Mouse (Mus musculus) intestine, embryonic 14.5 days (tissue): ENCODE measurements around the gene Dgkz. TPM values are rescaled to one million over a fixed set of nuclear protein-coding genes. Genes with fewer than 3 reads are reported as not detected.

Source experiments
- ATAC-seq: fragments of 200-750 bp; cut with Nextera tagmentation; replicated peaks from 2 replicates; pipeline ENCODE4 v1.8.0; 2017; ENCODE audit warnings: low read depth, moderate number of reproducible peaks, moderate TSS enrichment, moderate library complexity; ENCODE audit not compliant: low FRiP score, low TSS enrichment
- DNase-seq: peaks from one replicate; pipeline ENCODE4 v3.0.0-alpha.2; 2018; ENCODE audit warnings: low spot score
- H3K27ac ChIP-seq: fragments of 300-500 bp; sonication (generic); 2 replicates; pipeline ENCODE4 v1.5.1; 2014; ENCODE audit warnings: low read depth, mild to moderate bottlenecking, control low read depth
- H3K27me3 ChIP-seq: fragments of 300-500 bp; sonication (generic); replicated peaks from 2 replicates; pipeline ENCODE4 v1.6.1; 2014; ENCODE audit warnings: low read length, control low read depth; ENCODE audit not compliant: control insufficient read depth, insufficient read depth
- H3K36me3 ChIP-seq: fragments of 300-500 bp; sonication (generic); 2 replicates; pipeline ENCODE4 v1.6.1; 2014; ENCODE audit warnings: low read length, control low read depth; ENCODE audit not compliant: control insufficient read depth, insufficient read depth
- H3K4me1 ChIP-seq: fragments of 300-500 bp; sonication (generic); replicated peaks from 2 replicates; pipeline ENCODE4 v1.6.1; 2014; ENCODE audit warnings: low read length, control low read depth, mixed read lengths; ENCODE audit not compliant: control insufficient read depth, insufficient read depth
- H3K4me2 ChIP-seq: fragments of 300-500 bp; sonication (generic); 2 replicates; pipeline ENCODE4 v1.6.1; 2014; ENCODE audit warnings: low read length
- H3K4me3 ChIP-seq: fragments of 300-500 bp; sonication (generic); 2 replicates; pipeline ENCODE4 v1.5.1; 2014; ENCODE audit warnings: low read depth, low read length, control low read depth, mixed read lengths
- H3K9ac ChIP-seq: fragments of 300-500 bp; sonication (generic); 2 replicates; pipeline ENCODE4 v1.6.1; 2014; ENCODE audit warnings: mild to moderate bottlenecking, low read length
- H3K9me3 ChIP-seq: fragments of 300-500 bp; sonication (generic); 2 replicates; pipeline ENCODE4 v1.6.1; 2016; ENCODE audit warnings: low read length, control low read depth; ENCODE audit not compliant: control insufficient read depth
- WGBS: fragments of 180-500 bp; shearing (Covaris S2); extraction: QIAGEN DNeasy Blood & Tissue Kit; methylation state at CpG from one replicate; pipeline ENCODE4 v1.1.7; 2014; 5-methylcytosine and 5-hydroxymethylcytosine counted together
- polyA plus RNA-seq: library from polyadenylated mRNA; unstranded; fragments of >200 nt; fragmentation: Nextera tagmentation; extraction: Ambion mirVana; gene quantifications from 2 replicates; pipeline ENCODE4 v1.2.1, GENCODE M21; 2014

The Dgkz gene
- polyA plus RNA-seq, 1 experiment from 2014 or later: 75.6 TPM

DNA sequence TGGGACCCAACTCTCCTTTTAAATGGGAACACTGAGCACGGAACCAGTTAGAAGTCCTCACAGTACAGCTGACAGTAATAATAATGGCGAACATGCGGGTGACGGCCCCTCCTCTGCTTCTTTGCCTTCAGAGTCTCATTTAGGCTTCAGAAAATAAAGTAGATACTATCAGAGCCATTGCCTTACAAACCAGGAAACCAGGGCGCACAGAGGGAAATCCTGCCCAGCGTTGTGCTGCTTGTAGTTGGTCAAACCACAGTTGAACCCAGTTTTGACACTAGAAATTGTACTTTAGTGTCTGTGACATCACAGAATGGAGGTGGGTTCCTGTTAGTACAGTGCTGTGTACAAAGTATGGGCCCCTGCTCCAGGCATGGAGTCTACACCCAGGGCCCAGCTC lies 38.6 kb upstream of the Dgkz start:
- Histone ChIP-seq H3K9ac (no peak overlapping the region), H3K36me3 (no peaks in the 10 kb centered on the region), H3K27me3 (no peaks in the 10 kb centered on the region), H3K4me3 (no peak overlapping the region), H3K4me2 (no peak overlapping the region), H3K27ac (no peak overlapping the region), H3K4me1 (peaks cover 60% of the 10 kb centered on the region), H3K9me3 (no peaks in the 10 kb centered on the region)
- 89% methylated on average over 6 of the region's 6 CpGs for WGBS
- DNase-seq (no peak), ATAC-seq (no peak)

DNA sequence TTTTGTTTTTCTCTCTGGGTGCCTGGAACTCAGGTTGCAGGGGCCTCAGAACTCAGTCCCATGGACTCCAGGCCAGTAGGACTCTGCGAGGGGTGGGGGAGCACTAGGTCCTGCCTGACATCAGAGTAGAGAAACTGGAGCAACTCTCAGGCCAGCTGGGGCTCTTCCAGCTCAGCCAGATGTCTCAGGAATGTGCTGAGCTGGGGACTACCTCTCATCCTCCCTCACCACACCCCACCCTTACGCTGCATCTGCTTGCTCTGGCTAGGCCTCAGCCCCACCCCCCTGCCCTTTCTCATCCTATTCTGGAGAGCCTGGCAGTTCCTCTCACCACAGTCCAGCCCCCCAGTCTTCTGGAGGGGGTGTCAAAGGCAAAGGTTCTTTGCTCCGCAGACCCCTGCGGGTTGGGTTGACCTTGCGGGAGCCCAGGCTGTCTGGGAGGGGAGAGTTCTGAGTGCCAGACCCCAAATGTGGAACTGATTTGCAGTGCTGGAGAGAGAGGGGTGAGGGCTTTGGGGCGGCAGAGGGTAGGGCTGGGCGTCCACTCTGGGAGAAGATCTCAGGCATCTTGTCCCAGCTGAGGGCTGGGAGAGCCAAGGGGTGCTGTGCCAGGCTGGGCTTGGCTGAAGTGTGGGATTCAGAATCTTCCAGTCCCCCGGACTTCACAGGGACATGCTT lies 37.2 kb upstream of the Dgkz start:
- Histone ChIP-seq H3K4me3 (no peak overlapping the region), H3K27ac (peak overlapping the region; percentile 75), H3K27me3 (no peaks in the 10 kb centered on the region), H3K4me2 (peak overlapping the region; percentile 14; the same call in 1 of the 2 replicates), H3K9me3 (no peaks in the 10 kb centered on the region), H3K9ac (no peak overlapping the region), H3K36me3 (no peaks in the 10 kb centered on the region), H3K4me1 (peaks cover 54% of the 10 kb centered on the region)
- WGBS: 22% methylated on average over 8 of the region's 8 CpGs
- DNase-seq: peak; percentile 61
- peak; percentile 64 for ATAC-seq

- no peak overlapping the region for H3K4me3 ChIP-seq
- no peaks in the 10 kb centered on the region for H3K27me3 ChIP-seq
- H3K36me3 ChIP-seq: no peaks in the 10 kb centered on the region
- H3K4me1 ChIP-seq: peaks cover 51% of the 10 kb centered on the region
- 80% methylated on average over 12 of the region's 12 CpGs for whole genome bisulfite sequencing
- H3K9ac ChIP-seq: no peak overlapping the region
- DNase-seq (no peak), ATAC-seq (no peak)
- H3K27ac ChIP-seq: peak overlapping the region; percentile 75; the same call in 1 of the 2 replicates
- H3K9me3 ChIP-seq: no peaks in the 10 kb centered on the region
- no peak overlapping the region for H3K4me2 ChIP-seq
These were observed 36.0 kb upstream of the Dgkz start for GRCm38 (mm10) chr2:92011424-92012353.

DNA sequence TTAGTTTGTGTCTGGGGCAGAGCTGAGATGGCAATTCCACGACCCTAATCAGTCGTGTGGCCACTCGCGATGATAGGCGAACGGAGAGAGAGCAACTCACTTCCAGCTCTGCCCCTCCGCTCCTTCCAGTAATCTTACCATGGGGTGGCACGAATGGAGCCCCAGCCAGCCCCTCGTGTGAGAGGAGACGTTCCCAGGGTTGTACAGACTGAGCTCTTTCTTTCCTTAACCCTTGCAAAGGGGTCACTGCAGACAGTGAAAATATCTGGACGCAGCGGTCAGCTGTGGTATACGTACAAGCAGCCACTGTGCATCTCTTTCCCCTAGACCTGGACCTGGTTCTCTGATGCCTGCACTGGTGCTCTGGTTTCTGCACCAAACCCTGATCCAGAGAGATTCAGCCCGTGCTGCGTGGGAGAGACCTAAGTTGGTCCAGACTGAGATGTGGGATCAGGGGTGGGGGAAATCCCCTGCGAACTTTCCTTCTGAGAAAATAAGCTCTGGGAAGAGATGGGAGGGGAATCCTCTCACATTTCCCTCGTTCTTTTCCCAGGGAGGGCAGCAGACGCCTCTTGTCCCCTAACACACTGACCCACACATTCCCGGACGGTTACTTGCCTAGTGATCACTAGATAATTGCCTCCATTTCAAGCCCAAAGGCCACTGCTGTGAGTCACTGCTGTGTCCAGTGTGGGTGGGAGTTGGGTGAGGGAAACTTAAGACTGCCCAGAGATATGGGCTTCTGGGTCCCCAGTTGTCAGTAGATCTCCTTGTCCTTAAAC lies 33.1 kb upstream of the Dgkz start:
- H3K4me2 ChIP-seq: peak overlapping the region; percentile 62
- DNase-seq (no peak), ATAC-seq (peak; percentile 1; the same call in 1 of the 2 replicates)
- WGBS: 2% methylated on average over 20 of the region's 20 CpGs
- H3K27me3 ChIP-seq: no peaks in the 10 kb centered on the region
- peak overlapping the region; percentile 37 for H3K9ac ChIP-seq
- H3K27ac ChIP-seq: peak overlapping the region; percentile 86
- peaks cover 48% of the 10 kb centered on the region for H3K4me1 ChIP-seq
- no peaks in the 10 kb centered on the region for H3K36me3 ChIP-seq
- no peaks in the 10 kb centered on the region for H3K9me3 ChIP-seq
- peak overlapping the region; percentile 48 for H3K4me3 ChIP-seq

- peak overlapping the region; percentile 48 for H3K4me3 ChIP-seq
- peak overlapping the region; percentile 44 for H3K9ac ChIP-seq
- 0% methylated on average over 34 of the region's 34 CpGs for WGBS
- no peaks in the 10 kb centered on the region for H3K36me3 ChIP-seq
- peak; percentile 93 for ATAC-seq
- peak overlapping the region; percentile 62 for H3K4me2 ChIP-seq
- H3K9me3 ChIP-seq: no peaks in the 10 kb centered on the region
- peak; percentile 92 for DNase-seq
- H3K27me3 ChIP-seq: no peaks in the 10 kb centered on the region
- peak overlapping the region; percentile 86 for H3K27ac ChIP-seq
- peaks cover 41% of the 10 kb centered on the region for H3K4me1 ChIP-seq
These were observed 32.4 kb upstream of the Dgkz start for GRCm38 (mm10) chr2:92007933-92008622.

GRCm38 (mm10) chr2:92006983-92007921 lies 31.6 kb upstream of the Dgkz start:
- ATAC-seq (peak; percentile 29; the same call in 1 of the 2 replicates), DNase-seq (peak; percentile 85)
- Histone ChIP-seq H3K9ac (peak overlapping the region; percentile 44; the same call in 1 of the 2 replicates), H3K4me2 (peak overlapping the region; percentile 62), H3K36me3 (no peaks in the 10 kb centered on the region), H3K4me1 (peaks cover 33% of the 10 kb centered on the region), H3K27me3 (no peaks in the 10 kb centered on the region), H3K27ac (peak overlapping the region; percentile 86), H3K4me3 (peak overlapping the region; percentile 48), H3K9me3 (no peaks in the 10 kb centered on the region)
- 2% methylated on average over 28 of the region's 28 CpGs for WGBS

GRCm38 (mm10) chr2:92006491-92006890 lies 30.8 kb upstream of the Dgkz start:
- Histone ChIP-seq H3K27me3 (no peaks in the 10 kb centered on the region), H3K4me3 (no peak overlapping the region), H3K9ac (no peak overlapping the region), H3K4me1 (peaks cover 25% of the 10 kb centered on the region), H3K36me3 (peaks cover 3% of the 10 kb centered on the region; the same call in 1 of the 2 replicates), H3K9me3 (no peaks in the 10 kb centered on the region), H3K4me2 (peak overlapping the region; percentile 62), H3K27ac (peak overlapping the region; percentile 14; the same call in 1 of the 2 replicates)
- ATAC-seq: no peak
- 42% methylated on average over 6 of the region's 6 CpGs for WGBS
- no peak for DNase-seq
